ENCODE assay signal across 9 mouse cellular contexts in genomic region chr16:29560454-29560853, GRCm38 (mm10). TPM values are rescaled to one million over a fixed set of nuclear protein-coding genes. Genes with fewer than 3 reads are reported as not detected.
A peak's percentile ranks its signal among the peaks of the same experiment; 100 is the strongest.
DNase-seq lines count a peak whose midpoint lies in the region; ATAC-seq lines count a peak whose summit lies in the region.
"Had no signal": no experiment of that assay in that cellular context is flagged by ENCODE, and none has a peak within 500 bp of the region (broad histone marks: within the 10 kb centered on the region; RNA-seq: fewer than 3 reads in every experiment).

No protein-coding gene starts in this region.

- no peak overlapping the region for H3K4me3 ChIP-seq in lung, embryonic 15.5 days
- H3K4me3 ChIP-seq in heart, embryonic 16.5 days (ENCODE audit: low read length), result peak overlapping the region; percentile 40
- H3K4me3 ChIP-seq: limb, embryonic 15.5 days had no signal

- no peaks in the 10 kb centered on the region for H3K4me1 ChIP-seq in lung, embryonic 15.5 days
- no peaks in the 10 kb centered on the region for H3K4me1 ChIP-seq in heart, embryonic 16.5 days (ENCODE audit: control insufficient read depth, insufficient read depth, low read length)
- H3K4me1 ChIP-seq: limb, embryonic 15.5 days had no signal

- peak overlapping the region; percentile 48 for H3K4me2 ChIP-seq in lung, embryonic 15.5 days
- H3K4me2 ChIP-seq in heart, embryonic 16.5 days (ENCODE audit: low read depth, low read length), result peak overlapping the region; percentile 73
- H3K4me2 ChIP-seq: limb, embryonic 15.5 days had no signal

- 18% methylated on average over 10 of the region's 10 CpGs for WGBS in lung, embryonic 15.5 days
- 26% methylated on average over 10 of the region's 10 CpGs for WGBS in heart, embryonic 16.5 days

- no peaks in the 10 kb centered on the region for H3K36me3 ChIP-seq in lung, embryonic 15.5 days
- no peaks in the 10 kb centered on the region for H3K36me3 ChIP-seq in heart, embryonic 16.5 days (ENCODE audit: control insufficient read depth, insufficient read depth)
- H3K36me3 ChIP-seq: limb, embryonic 15.5 days had no signal

- ATAC-seq in lung, embryonic 15.5 days (ENCODE audit: borderline replicate concordance, extremely low read depth, low FRiP score, low TSS enrichment), result no peak
- ATAC-seq in heart, embryonic 16.5 days (replicated peaks; ENCODE audit: extremely low read depth, insufficient read depth, low FRiP score), result 0 out of 2 replicates have a peak, but pooled peaks have one; percentile 23
- ATAC-seq in inflammation-experienced regulatory T-cells, adult 6 months, result no peak

- no peak overlapping the region for H3K9ac ChIP-seq in lung, embryonic 15.5 days
- peak overlapping the region; percentile 52; the same call in 1 of the 2 replicates for H3K9ac ChIP-seq in heart, embryonic 16.5 days (ENCODE audit: low read length)
- H3K9ac ChIP-seq: limb, embryonic 15.5 days had no signal

- no peak overlapping the region for H3K27ac ChIP-seq in lung, embryonic 15.5 days
- no peak overlapping the region for H3K27ac ChIP-seq in heart, embryonic 16.5 days (ENCODE audit: low read length)
- H3K27ac ChIP-seq: limb, embryonic 15.5 days had no signal

- peak; percentile 7 to 18 for DNase-seq in cerebellum, postnatal 10 days
- DNase-seq in cerebellum, adult 9-10 months, result no peak
- DNase-seq in lung, adult 18-20 months, result no peak
- DNase-seq in neural tube, embryonic 10.5 days (ENCODE audit: extremely low spot score, low spot score), result peak; percentile 22
- DNase-seq in gastrocnemius, postnatal 10 days, result no peak

- no peaks in the 10 kb centered on the region for H3K9me3 ChIP-seq in lung, embryonic 15.5 days
- H3K9me3 ChIP-seq in heart, embryonic 16.5 days (replicated peaks; ENCODE audit: control insufficient read depth, low read length), result no peaks in the 10 kb centered on the region
- H3K9me3 ChIP-seq: limb, embryonic 15.5 days had no signal

- peaks cover 6% of the 10 kb centered on the region; the same call in 1 of the 2 replicates for H3K27me3 ChIP-seq in lung, embryonic 15.5 days
- H3K27me3 ChIP-seq in heart, embryonic 16.5 days (ENCODE audit: control insufficient read depth, insufficient read depth, low read length), result peaks cover 2% of the 10 kb centered on the region; the same call in 1 of the 2 replicates

RNA-seq across cellular contexts. Expression of gene Atp13a4, which starts 15.8 kb away (rescaled TPM):
- polyA plus RNA-seq in lung, embryonic 15.5 days (2015; fragmentation: Nextera tagmentation; extraction: Ambion mirVana), result 0.77 and 1.2 TPM in 2 replicates
- polyA plus RNA-seq in heart, embryonic 16.5 days (2015; fragmentation: Nextera tagmentation; extraction: Ambion mirVana), result 0.25 TPM in 1 of 2 replicates, not detected in the other
- polyA plus RNA-seq in inflammation-experienced regulatory T-cells, adult 6 months (2017; shearing (Covaris generic)), result not detected
- not detected for total RNA-seq in gastrocnemius, postnatal 10 days (2021)

RNA-seq across cellular contexts. Expression of gene Opa1, which starts 18.7 kb away (rescaled TPM):
- polyA plus RNA-seq in lung, embryonic 15.5 days (2015; fragmentation: Nextera tagmentation; extraction: Ambion mirVana), result 31.3 and 31.6 TPM in 2 replicates
- 42.0 and 44.9 TPM in 2 replicates for polyA plus RNA-seq in heart, embryonic 16.5 days (2015; fragmentation: Nextera tagmentation; extraction: Ambion mirVana)
- polyA plus RNA-seq in inflammation-experienced regulatory T-cells, adult 6 months (2017; shearing (Covaris generic)), result 10 to 100 TPM; 20.3 to 27.0 (median 23.1) TPM
- 10 to 100 TPM; 63.8 to 70.3 TPM for total RNA-seq in gastrocnemius, postnatal 10 days (2021)

Comparison
In these comparisons a context has a peak if more than half of its experiments do, and no peak if none do; other contexts are left out.
1. DNase-seq: peak in cerebellum, postnatal 10 days (2 of 2) and neural tube, embryonic 10.5 days (single experiment); none in cerebellum, adult 9-10 months (single experiment), lung, adult 18-20 months (0 of 2) and gastrocnemius, postnatal 10 days (single experiment).